Mouse (Mus musculus) MEL (cell line): ENCODE data around the gene Ptpn11.

Source experiments
- BHLHE40 ChIP-seq: IDR thresholded peaks from 2 replicates; pipeline ENCODE4 v1.6.1; 2012; ENCODE audit warnings: low read depth, mild to moderate bottlenecking, inconsistent platforms, low read length, improper control_type of control experiment, borderline replicate concordance
- CHD1 ChIP-seq: IDR thresholded peaks from 2 replicates; pipeline ENCODE4 v1.6.1; 2012; ENCODE audit warnings: low read depth, mild to moderate bottlenecking, inconsistent platforms, low read length, improper control_type of control experiment
- CTCF ChIP-seq, 3 experiments: IDR thresholded peaks in 2 of 3; conservative IDR thresholded peaks in 1 of 3; 2 replicates each; pipeline ENCODE4 v1.5.1; 2011 to 2012; ENCODE audit warnings: low read length in 3 of 3, low read depth in 2 of 3, mild to moderate bottlenecking in 2 of 3, improper control_type of control experiment in 1 of 3, inconsistent platforms in 1 of 3, mixed read lengths in 1 of 3, moderate library complexity in 1 of 3; ENCODE audit not compliant: control insufficient read depth in 1 of 3, insufficient read depth in 1 of 3, poor library complexity in 1 of 3, severe bottlenecking in 1 of 3
- ELF1 ChIP-seq: IDR thresholded peaks from 2 replicates; pipeline ENCODE4 v1.6.1; 2014; ENCODE audit warnings: low read depth, mild to moderate bottlenecking, inconsistent platforms, low read length, improper control_type of control experiment, moderate library complexity
- EP300 ChIP-seq, 2 experiments: IDR thresholded peaks; 2 replicates each; pipeline ENCODE4 v1.6.1; 2011; ENCODE audit warnings: improper control_type of control experiment in 2 of 2, low read length in 2 of 2, low read depth in 1 of 2, mild to moderate bottlenecking in 1 of 2
- GABPA ChIP-seq: IDR thresholded peaks from 2 replicates; pipeline ENCODE4 v1.6.1; 2012; ENCODE audit warnings: low read depth, mild to moderate bottlenecking, inconsistent platforms, low read length, improper control_type of control experiment, moderate library complexity
- NRF1 ChIP-seq: IDR thresholded peaks from 2 replicates; pipeline ENCODE4 v1.6.1; 2014; ENCODE audit warnings: low read depth, mild to moderate bottlenecking, inconsistent platforms, low read length, improper control_type of control experiment, moderate library complexity; ENCODE audit not compliant: poor library complexity, insufficient read depth, severe bottlenecking
- POLR2A ChIP-seq, 2 experiments: IDR thresholded peaks; 2 replicates each; pipeline ENCODE4 v1.6.1; 2011 to 2012; ENCODE audit warnings: low read length in 2 of 2, mild to moderate bottlenecking in 2 of 2, control low read depth in 1 of 2, improper control_type of control experiment in 1 of 2, low read depth in 1 of 2, moderate library complexity in 1 of 2; ENCODE audit not compliant: control insufficient read depth in 1 of 2, insufficient read depth in 1 of 2, poor library complexity in 1 of 2
- ZMIZ1 ChIP-seq: IDR thresholded peaks from 2 replicates; pipeline ENCODE4 v1.6.1; 2012; ENCODE audit warnings: low read depth, mild to moderate bottlenecking, inconsistent platforms, low read length, improper control_type of control experiment, moderate library complexity
- ZNF384 ChIP-seq: IDR thresholded peaks from 2 replicates; pipeline ENCODE4 v1.6.1; 2012; ENCODE audit warnings: low read depth, mild to moderate bottlenecking, inconsistent platforms, low read length, improper control_type of control experiment

DNA sequence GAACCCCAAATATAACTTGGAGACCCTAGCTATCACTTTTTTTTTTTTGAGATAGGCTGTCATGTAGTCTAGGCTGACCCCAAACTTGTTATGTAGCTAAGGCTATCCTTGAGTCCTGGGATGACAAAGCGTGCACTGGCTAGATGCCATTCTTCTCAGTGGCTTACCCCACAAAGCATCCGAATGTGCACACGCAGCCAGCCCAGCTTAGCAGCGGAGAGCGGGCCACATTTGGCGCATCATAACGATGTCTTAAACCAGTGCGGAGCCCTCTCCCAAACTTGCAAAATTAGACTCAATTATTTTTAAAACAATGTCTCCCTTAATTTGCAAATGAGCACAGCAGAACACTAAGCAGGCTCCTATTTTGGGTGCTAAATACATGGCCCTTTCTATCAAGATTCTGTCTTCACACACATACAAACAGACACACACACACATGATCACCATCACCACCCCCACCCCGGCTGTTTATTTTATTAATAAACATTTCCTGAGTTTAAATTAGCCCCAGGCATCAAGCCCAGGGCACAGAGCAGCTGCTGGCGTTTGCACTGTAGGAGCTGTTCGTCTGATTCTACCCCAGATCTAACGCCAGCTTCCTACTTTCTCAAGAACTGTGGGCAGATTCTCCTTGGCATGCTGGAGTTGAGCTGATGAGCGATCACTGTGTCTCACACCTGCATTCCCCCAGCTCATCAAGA is 71.7 kb downstream of the Ptpn11 start:
- TF ChIP-seq GABPA = no peak
- no peak for TF ChIP-seq CTCF (IDR thresholded peaks at IDR 0.05 in 2 of 3, conservative IDR thresholded peaks at IDR 0.05 in 1 of 3; ENCODE audit: control insufficient read depth in 1 of 3, insufficient read depth in 1 of 3, low read depth in 2 of 3, low read length in 3 of 3, poor library complexity in 1 of 3, severe bottlenecking in 1 of 3)
- no peak for TF ChIP-seq POLR2A (IDR thresholded peaks at IDR 0.05; ENCODE audit: control insufficient read depth in 1 of 2, insufficient read depth in 1 of 2, low read depth in 1 of 2, low read length in 2 of 2, poor library complexity in 1 of 2)
- no peak for TF ChIP-seq ELF1
- no peak for TF ChIP-seq ZMIZ1
- TF ChIP-seq BHLHE40 = no peak
- TF ChIP-seq NRF1 = no peak
- no peak for TF ChIP-seq CHD1
- TF ChIP-seq EP300 (IDR thresholded peaks at IDR 0.05; ENCODE audit: low read depth in 1 of 2, low read length in 2 of 2) = no peak
- TF ChIP-seq ZNF384 = no peak
